ENCODE assay signal across 8 mouse cellular contexts in genomic region chr6:108305171-108305779, GRCm38 (mm10).
DNase-seq lines count a peak whose midpoint lies in the region; ATAC-seq lines count a peak whose summit lies in the region.

No protein-coding gene starts in this region.

- no peak for ATAC-seq in midbrain, embryonic 11.5 days (ENCODE audit: low FRiP score)
- no peak for ATAC-seq in midbrain, embryonic 15.5 days (replicated peaks)
- 0 out of 2 replicates have a peak, but pooled peaks have one; percentile 19 for ATAC-seq in kidney, embryonic 16.5 days (ENCODE audit: low FRiP score, low TSS enrichment)
- ATAC-seq in stomach, embryonic 16.5 days (ENCODE audit: insufficient read depth, low FRiP score) = no peak
- ATAC-seq in megakaryocyte progenitor cell, adult 5-6 weeks (replicated peaks; ENCODE audit: poor library complexity) = no peak

- no peaks in the 10 kb centered on the region for H3K4me1 ChIP-seq in midbrain, embryonic 11.5 days (ENCODE audit: control insufficient read depth, insufficient read depth, low read length)
- no peaks in the 10 kb centered on the region for H3K4me1 ChIP-seq in midbrain, embryonic 15.5 days
- peaks cover 27% of the 10 kb centered on the region for H3K4me1 ChIP-seq in kidney, embryonic 16.5 days (ENCODE audit: insufficient read depth, low read length)
- H3K4me1 ChIP-seq in stomach, embryonic 16.5 days (ENCODE audit: control insufficient read depth, insufficient read depth, low read length) = peaks cover 14% of the 10 kb centered on the region

- H3K9me3 ChIP-seq in midbrain, embryonic 11.5 days (ENCODE audit: control insufficient read depth, low read length) = no peaks in the 10 kb centered on the region
- H3K9me3 ChIP-seq in midbrain, embryonic 15.5 days = no peaks in the 10 kb centered on the region
- no peaks in the 10 kb centered on the region for H3K9me3 ChIP-seq in kidney, embryonic 16.5 days (ENCODE audit: low read length)
- H3K9me3 ChIP-seq in stomach, embryonic 16.5 days (replicated peaks; ENCODE audit: control insufficient read depth, low read length) = no peaks in the 10 kb centered on the region

- 77% methylated on average over 12 of the region's 12 CpGs for WGBS in midbrain, embryonic 11.5 days
- 80% methylated on average over 12 of the region's 12 CpGs for WGBS in midbrain, embryonic 15.5 days
- 24% methylated on average over 12 of the region's 12 CpGs for WGBS in kidney, embryonic 16.5 days
- 47% methylated on average over 12 of the region's 12 CpGs for WGBS in stomach, embryonic 16.5 days

- H3K36me3 ChIP-seq in midbrain, embryonic 11.5 days (ENCODE audit: control insufficient read depth, insufficient read depth, low read length) = no peaks in the 10 kb centered on the region
- no peaks in the 10 kb centered on the region for H3K36me3 ChIP-seq in midbrain, embryonic 15.5 days (replicated peaks)
- H3K36me3 ChIP-seq in kidney, embryonic 16.5 days (ENCODE audit: insufficient read depth, low read length) = no peaks in the 10 kb centered on the region
- H3K36me3 ChIP-seq in stomach, embryonic 16.5 days (ENCODE audit: control insufficient read depth, insufficient read depth, low read length) = no peaks in the 10 kb centered on the region

- no peak overlapping the region for H3K9ac ChIP-seq in midbrain, embryonic 11.5 days (ENCODE audit: low read length)
- H3K9ac ChIP-seq in midbrain, embryonic 15.5 days = no peak overlapping the region
- 0 out of 2 replicates have a peak overlapping the region, but pooled peaks have one; percentile 15 for H3K9ac ChIP-seq in kidney, embryonic 16.5 days (replicated peaks; ENCODE audit: low read length)
- peak overlapping the region; percentile 35; the same call in 1 of the 2 replicates for H3K9ac ChIP-seq in stomach, embryonic 16.5 days (ENCODE audit: low read length)

- peak; percentile 55 for DNase-seq in adrenal gland, adult 2 months
- no peak for DNase-seq in adrenal gland, postnatal 4 days (ENCODE audit: low spot score in 2 of 2)
- peak; percentile 47 for DNase-seq in midbrain, embryonic 11.5 days (ENCODE audit: low spot score, missing footprints)
- no peak for DNase-seq in layer of hippocampus, adult 9-10 months (ENCODE audit: low spot score)

- no peaks in the 10 kb centered on the region for H3K27me3 ChIP-seq in midbrain, embryonic 11.5 days (ENCODE audit: control insufficient read depth, insufficient read depth, low read length)
- H3K27me3 ChIP-seq in midbrain, embryonic 15.5 days (replicated peaks) = no peaks in the 10 kb centered on the region
- no peaks in the 10 kb centered on the region for H3K27me3 ChIP-seq in kidney, embryonic 16.5 days (ENCODE audit: insufficient read depth, low read length)
- H3K27me3 ChIP-seq in stomach, embryonic 16.5 days (ENCODE audit: control insufficient read depth, insufficient read depth, low read length) = no peaks in the 10 kb centered on the region

- H3K27ac ChIP-seq in midbrain, embryonic 11.5 days (ENCODE audit: low read depth, low read length) = no peak overlapping the region
- no peak overlapping the region for H3K27ac ChIP-seq in midbrain, embryonic 15.5 days
- H3K27ac ChIP-seq in kidney, embryonic 16.5 days (ENCODE audit: low read length) = peak overlapping the region; percentile 51; the same call in 1 of the 2 replicates
- H3K27ac ChIP-seq in stomach, embryonic 16.5 days (ENCODE audit: low read length) = peak overlapping the region; percentile 16

- no peak overlapping the region for H3K4me2 ChIP-seq in midbrain, embryonic 11.5 days
- no peak overlapping the region for H3K4me2 ChIP-seq in midbrain, embryonic 15.5 days
- H3K4me2 ChIP-seq in kidney, embryonic 16.5 days (replicated peaks; ENCODE audit: low read depth, low read length) = no peak overlapping the region
- H3K4me2 ChIP-seq in stomach, embryonic 16.5 days (ENCODE audit: low read depth, low read length) = no peak overlapping the region

- no peak overlapping the region for H3K4me3 ChIP-seq in midbrain, embryonic 11.5 days (ENCODE audit: low read depth, low read length)
- H3K4me3 ChIP-seq in midbrain, embryonic 15.5 days = no peak overlapping the region
- no peak overlapping the region for H3K4me3 ChIP-seq in kidney, embryonic 16.5 days (ENCODE audit: low read length)
- H3K4me3 ChIP-seq in stomach, embryonic 16.5 days (replicated peaks; ENCODE audit: low read length) = no peak overlapping the region

Comparison
In these comparisons a context has a peak if more than half of its experiments do, and no peak if none do; other contexts are left out.
1. DNase-seq: peak in adrenal gland, adult 2 months (single experiment) and midbrain, embryonic 11.5 days (single experiment); none in adrenal gland, postnatal 4 days (0 of 2) and layer of hippocampus, adult 9-10 months (single experiment).
2. H3K27ac ChIP-seq: peak in kidney, embryonic 16.5 days (single experiment) and stomach, embryonic 16.5 days (single experiment); none in midbrain, embryonic 11.5 days (single experiment) and midbrain, embryonic 15.5 days (single experiment).
3. H3K9ac ChIP-seq: peak in kidney, embryonic 16.5 days (single experiment) and stomach, embryonic 16.5 days (single experiment); none in midbrain, embryonic 11.5 days (single experiment) and midbrain, embryonic 15.5 days (single experiment).